Mouse (Mus musculus): ENCODE results near the gene Pcp4.

DNA sequence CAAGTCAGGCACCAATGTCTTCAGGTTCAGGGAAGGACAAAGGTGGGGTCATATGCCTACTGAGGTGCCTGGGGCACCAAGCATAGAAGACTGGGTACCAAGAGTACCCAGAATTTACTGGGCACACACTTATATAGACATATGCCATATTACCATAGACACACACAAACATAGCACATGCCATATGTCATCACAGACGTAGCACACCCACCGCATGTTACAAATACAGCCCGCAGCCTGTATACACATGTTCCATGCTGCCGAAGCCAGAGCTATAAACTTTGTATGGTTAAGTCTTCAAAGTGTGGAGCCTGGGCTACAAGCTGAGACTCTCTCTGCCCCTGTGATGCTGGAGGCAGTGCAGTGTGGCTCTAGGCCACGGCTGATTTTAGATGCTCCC is 28.5 kb upstream of the Pcp4 start:
- TF ChIP-seq CTCF (conservative IDR thresholded peaks at IDR 0.05 in 1 of 2, IDR thresholded peaks at IDR 0.05 in 1 of 2; ENCODE audit: low read depth in 2 of 2, low read length in 2 of 2) (no peak), CHD2 (IDR thresholded peaks at IDR 0.05; ENCODE audit: low read length) (no peak), POLR2A (IDR thresholded peaks at IDR 0.05; ENCODE audit: low read depth, low read length) (no peak), ZMIZ1 (IDR thresholded peaks at IDR 0.05; ENCODE audit: low read depth, low read length) (no peak), EP300 (IDR thresholded peaks at IDR 0.05; ENCODE audit: low read length) (no peak), ZKSCAN1 (IDR thresholded peaks at IDR 0.05; ENCODE audit: borderline replicate concordance, low read depth, low read length) (no peak), MAZ (IDR thresholded peaks at IDR 0.05; ENCODE audit: low read depth, low read length) (no peak), ZNF384 (IDR thresholded peaks at IDR 0.05; ENCODE audit: low read depth, low read length) (no peak), USF2 (conservative IDR thresholded peaks at IDR 0.05; ENCODE audit: low read depth, low read length) (no peak), E2F4 (IDR thresholded peaks at IDR 0.05; ENCODE audit: insufficient replicate concordance, low read depth, low read length) (no peak)
